Mouse (Mus musculus): ENCODE results near the gene Coa7.

The Coa7 gene

GRCm38 (mm10) chr4:108327730-108328484 is at the start of gene Coa7:
TSS of gene Coa7 (plus strand) at chr4:108328140.
- CTCF ChIA-PET = interaction anchor here (1.4 kb wide), 1 partner anchor 50 kb away, joined by 3 read pairs; no protein-coding TSS in a partner anchor

DNA sequence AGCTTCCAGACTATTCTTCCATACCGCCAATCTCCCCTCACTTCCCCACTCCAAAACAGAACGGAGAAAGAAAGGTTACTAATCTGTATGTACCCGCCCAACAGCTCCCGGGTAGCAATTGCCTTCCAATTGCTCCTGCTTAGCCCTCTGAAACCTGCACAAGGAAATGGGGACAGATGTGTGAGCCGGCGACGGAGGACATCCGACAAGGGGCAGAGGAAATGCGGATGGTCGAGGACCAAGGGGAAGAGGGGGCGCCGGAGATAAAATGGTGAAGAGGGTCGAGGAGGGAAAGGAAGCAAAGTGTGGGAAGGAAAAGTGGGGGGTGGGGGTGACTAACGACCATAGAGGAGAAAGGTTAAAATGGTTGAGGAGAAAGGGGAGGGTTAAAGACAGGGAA is 27.7 kb upstream of the Coa7 start:
- CTCF ChIA-PET = interaction anchor here (0.5 kb wide), 1 partner anchor 154 kb away, joined by 3 read pairs; no protein-coding TSS in a partner anchor

GRCm38 (mm10) chr4:108300670-108301373 is 27.1 kb upstream of the Coa7 start, which contains the start of gene Zyg11b:
TSS of gene Zyg11b (minus strand) at chr4:108301096.
- CTCF ChIA-PET = interaction anchor here (0.6 kb wide), 1 partner anchor 241 kb away, joined by 4 read pairs; no protein-coding TSS in a partner anchor

DNA sequence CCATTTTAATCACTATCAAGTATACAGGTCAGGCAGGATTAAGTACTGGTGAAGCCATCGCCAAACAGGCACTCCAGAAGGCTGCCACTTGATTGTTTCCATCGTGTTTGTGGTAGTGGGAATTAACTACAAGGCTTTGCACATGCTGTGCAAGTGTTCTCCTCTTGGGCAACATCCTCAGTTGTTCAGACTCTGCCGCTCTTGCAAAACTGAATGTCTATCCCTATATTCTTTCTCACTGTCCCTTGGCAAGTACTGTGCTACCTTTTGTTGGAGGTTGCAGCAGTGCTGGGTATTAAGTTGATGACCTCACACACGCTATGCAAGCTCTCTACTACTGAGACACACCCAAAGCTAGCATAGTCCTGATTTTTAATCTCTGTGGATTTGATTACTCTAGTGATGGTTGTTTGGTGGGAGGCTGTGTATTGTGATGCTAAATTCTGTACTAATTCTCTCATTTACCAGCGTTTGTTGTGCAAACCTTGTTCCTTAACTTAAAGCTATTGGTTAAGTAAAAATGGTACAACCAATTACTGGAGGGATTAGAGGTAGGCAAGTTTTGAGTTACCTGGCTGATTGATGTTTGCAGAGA is 25.5 kb upstream of the Coa7 start:
- CTCF ChIA-PET = no interaction called here

GRCm38 (mm10) chr4:108310706-108311105 is 17.2 kb upstream of the Coa7 start:
- CTCF ChIA-PET = no interaction called here

DNA sequence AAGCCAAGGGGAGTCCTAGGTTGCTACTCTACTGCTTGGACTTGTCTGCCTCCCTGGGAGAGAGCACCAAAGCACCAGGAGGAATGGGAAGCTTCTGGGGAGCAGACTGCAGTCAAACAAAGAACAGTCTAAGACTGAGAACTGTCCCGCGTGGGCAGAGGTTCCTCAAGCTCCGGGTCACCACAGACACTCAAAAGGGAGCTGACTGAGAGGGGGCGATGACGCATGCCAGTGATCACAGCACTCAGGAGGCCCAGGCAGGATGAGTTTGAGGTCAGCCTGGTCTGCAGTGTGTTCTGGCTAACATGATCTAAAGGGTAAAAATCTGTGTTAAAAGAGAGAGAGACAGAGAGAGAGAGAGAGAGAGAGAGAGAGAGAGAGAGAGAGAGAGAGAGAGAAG is 13.9 kb upstream of the Coa7 start:
- CTCF ChIA-PET = no interaction called here

GRCm38 (mm10) chr4:108317656-108318605 is 10.0 kb upstream of the Coa7 start:
- CTCF ChIA-PET = interaction anchor here (0.7 kb wide), 1 partner anchor 17 kb away, joined by 3 read pairs; no protein-coding TSS in a partner anchor

GRCm38 (mm10) chr4:108318649-108319615 is 9.0 kb upstream of the Coa7 start:
- CTCF ChIA-PET = interaction anchor here (0.7 kb wide), 1 partner anchor 16 kb away, joined by 3 read pairs; no protein-coding TSS in a partner anchor

GRCm38 (mm10) chr4:108319747-108320146 is 8.2 kb upstream of the Coa7 start:
- CTCF ChIA-PET = no interaction called here

GRCm38 (mm10) chr4:108320627-108321380 is 7.1 kb upstream of the Coa7 start:
- CTCF ChIA-PET = no interaction called here

DNA sequence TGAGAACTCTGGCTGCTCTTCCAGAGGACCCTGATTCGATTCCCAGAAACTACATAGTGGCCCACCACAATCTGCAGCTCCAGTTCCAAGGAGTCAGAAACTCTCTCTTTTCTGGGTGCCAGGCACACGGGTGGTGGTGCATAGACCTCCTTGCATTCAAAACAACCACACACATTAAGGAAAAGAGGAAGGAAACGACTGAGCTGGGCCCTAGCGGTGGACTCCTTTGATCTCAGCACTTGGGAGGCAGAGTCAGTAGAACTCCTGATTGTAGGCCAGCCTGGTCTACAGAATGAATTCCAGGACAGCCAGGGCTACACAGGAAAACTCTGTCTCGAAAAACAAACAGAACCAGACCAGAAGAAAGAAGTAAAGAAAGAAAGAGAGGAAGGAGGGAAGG is 4.4 kb upstream of the Coa7 start:
- CTCF ChIA-PET = no interaction called here

GRCm38 (mm10) chr4:108327071-108327579 is 815 bp upstream of the Coa7 start:
- CTCF ChIA-PET = interaction anchor here (1.4 kb wide), 1 partner anchor 49 kb away, joined by 3 read pairs; no protein-coding TSS in a partner anchor

- CTCF ChIA-PET = no interaction called here
These were observed 1.9 kb downstream of the Coa7 start for GRCm38 (mm10) chr4:108329840-108330239.

DNA sequence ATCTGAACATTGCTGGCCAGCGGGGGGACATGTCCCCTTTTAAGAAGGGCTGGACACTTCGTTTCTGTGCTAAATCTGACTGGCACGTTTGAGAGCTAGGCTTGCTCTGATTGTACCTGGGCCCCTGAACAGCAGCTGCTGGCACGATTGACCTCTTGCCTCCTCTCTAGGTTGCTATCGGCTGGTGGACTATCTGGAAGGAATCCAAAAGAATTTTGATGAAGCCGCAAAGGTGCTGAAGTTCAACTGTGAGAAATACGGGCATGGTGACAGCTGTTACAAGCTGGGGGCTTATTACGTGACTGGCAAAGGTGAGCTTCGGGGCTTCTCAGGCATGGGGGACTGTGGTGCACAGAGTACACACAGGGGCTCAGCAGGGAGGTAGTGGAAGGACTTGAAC is 4.1 kb downstream of the Coa7 start:
- CTCF ChIA-PET = interaction anchor here (0.7 kb wide), 1 partner anchor 117 kb away, joined by 6 read pairs; no protein-coding TSS in a partner anchor

DNA sequence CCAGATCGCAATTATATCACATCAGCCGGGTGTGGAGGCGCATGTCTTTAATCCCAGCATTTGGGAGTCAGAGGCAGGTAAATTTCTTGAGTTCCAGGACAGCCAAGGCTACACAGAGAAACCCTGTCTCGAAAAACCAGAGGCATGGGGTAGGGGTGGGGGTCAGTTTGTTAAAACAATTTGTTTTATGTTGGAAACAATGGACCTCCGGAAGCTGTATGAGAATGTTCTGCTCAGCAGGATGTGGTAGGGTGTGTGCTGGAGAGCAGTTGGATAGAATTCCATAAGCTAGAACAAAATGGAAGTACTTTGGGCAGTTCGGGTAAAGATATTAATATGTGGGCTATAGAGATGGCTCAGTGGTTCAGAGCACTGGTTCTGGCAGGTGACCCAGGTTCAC is 7.5 kb downstream of the Coa7 start:
- CTCF ChIA-PET = interaction anchor here (0.6 kb wide), 1 partner anchor 17 kb away, joined by 3 read pairs; no protein-coding TSS in a partner anchor

GRCm38 (mm10) chr4:108336765-108337164 is 8.8 kb downstream of the Coa7 start:
- CTCF ChIA-PET = no interaction called here

DNA sequence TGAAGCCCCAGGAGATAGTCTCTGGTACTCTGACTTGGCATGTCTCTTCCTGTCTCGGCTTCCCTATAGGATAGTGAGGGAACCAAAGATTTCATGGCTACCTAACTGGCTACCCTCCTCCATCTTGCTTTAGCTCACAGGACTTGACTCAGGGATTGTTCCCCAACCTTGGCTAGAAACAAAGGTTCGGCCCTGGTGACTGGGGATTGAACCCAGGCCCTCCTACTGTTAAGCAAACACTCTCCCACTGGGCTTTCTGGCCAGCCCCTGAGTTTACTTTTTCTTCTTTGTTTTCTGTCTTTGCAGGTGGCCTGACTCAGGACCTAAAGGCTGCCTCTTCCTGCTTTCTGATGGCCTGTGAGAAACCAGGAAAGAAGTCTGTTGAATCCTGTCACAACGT is 9.9 kb downstream of the Coa7 start:
- CTCF ChIA-PET = no interaction called here

DNA sequence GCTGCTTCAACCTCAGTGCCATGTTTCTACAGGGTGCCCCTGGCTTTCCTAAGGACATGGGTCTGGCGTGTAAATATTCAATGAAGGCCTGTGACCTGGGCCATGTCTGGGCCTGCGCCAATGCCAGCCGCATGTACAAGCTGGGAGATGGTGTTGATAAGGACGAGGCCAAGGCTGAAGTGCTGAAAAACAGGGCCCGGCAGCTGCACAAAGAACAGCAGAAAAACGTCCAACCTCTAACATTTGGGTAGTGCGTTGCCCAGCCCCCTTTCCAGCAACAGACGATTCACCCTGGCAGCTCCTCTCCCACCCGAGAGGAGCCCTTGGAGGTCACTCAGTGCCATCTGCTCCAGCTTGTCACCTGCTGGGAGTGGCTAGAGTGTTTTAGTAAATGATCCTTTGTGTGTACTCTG is 10.4 kb downstream of the Coa7 start:
- CTCF ChIA-PET = interaction anchor here (0.6 kb wide), 1 partner anchor 714 kb away, joined by 4 read pairs; no protein-coding TSS in a partner anchor

- CTCF ChIA-PET = interaction anchor here (0.6 kb wide), 2 partner anchors 14 to 713 kb away, joined by 4 read pairs; no protein-coding TSS in a partner anchor
These were observed 10.9 kb downstream of the Coa7 start for GRCm38 (mm10) chr4:108338811-108339210.

Data from spleen, embryonic (tissue).